Mouse (Mus musculus) lung, adult 2 months (tissue): Measurements from ENCODE around the gene Gcnt3. TPM values are rescaled to one million over a fixed set of nuclear protein-coding genes. Genes with fewer than 3 reads are reported as not detected.

Source experiments
- DNase-seq: peaks from one replicate; pipeline ENCODE4 v3.0.0; 2022
- H3K4me1 ChIP-seq: fragments of 200-500 bp; 2 replicates; pipeline ENCODE4 v1.6.1; 2011; ENCODE audit warnings: low read length; ENCODE audit not compliant: control insufficient read depth, insufficient read depth
- H3K4me3 ChIP-seq: fragments of 200-500 bp; replicated peaks from 2 replicates; pipeline ENCODE3; 2011; ENCODE audit warnings: low read depth, mild to moderate bottlenecking, control low read depth, low read length; ENCODE audit errors: extremely low read depth
- CTCF ChIP-seq: fragments of 200-500 bp; IDR thresholded peaks from 2 replicates; pipeline ENCODE4 v1.5.1; 2011; ENCODE audit warnings: mild to moderate bottlenecking, low read length, control low read depth; ENCODE audit not compliant: insufficient read depth
- POLR2A ChIP-seq: fragments of 200-500 bp; IDR thresholded peaks from 2 replicates; pipeline ENCODE4 v1.6.1; 2011; ENCODE audit warnings: low read depth, mild to moderate bottlenecking, control low read depth, low read length, borderline replicate concordance; ENCODE audit errors: extremely low read depth
- WGBS: fragments of 180-500 bp; shearing (Covaris S2); methylation state at CpG from one replicate; pipeline ENCODE4 v1.1.7; 2018; 5-methylcytosine and 5-hydroxymethylcytosine counted together
- polyA plus RNA-seq: library from polyadenylated mRNA; depleted of rRNA; stranded (reverse); fragments of >200 nt; gene quantifications from 2 replicates; pipeline ENCODE4 v1.2.3, GENCODE M21; 2012; rRNA removed

Gene Gcnt3
- polyA plus RNA-seq = 0.14 TPM in 1 of 2 replicates, not detected in the other

DNA sequence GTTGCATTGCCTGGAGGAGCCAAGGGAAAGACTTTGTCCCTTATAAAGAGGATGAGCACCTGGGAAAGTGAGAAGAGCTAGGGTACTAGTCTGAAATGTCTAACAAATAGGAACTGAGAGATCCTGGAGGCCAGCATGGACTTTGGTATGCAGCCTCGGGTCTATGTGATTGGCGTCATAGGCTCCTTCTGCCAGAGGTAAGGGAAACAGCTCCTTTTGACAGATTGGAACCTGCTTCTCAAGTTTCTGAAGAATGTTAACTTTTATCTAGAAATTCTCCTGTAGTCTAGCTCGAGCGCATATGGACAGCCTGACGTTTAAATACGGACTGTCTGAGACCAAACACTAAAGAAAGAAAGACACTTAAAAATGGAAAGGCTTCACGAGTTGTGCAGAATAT, at the start of gene Gcnt3:
Gene Gcnt3 (minus strand): TSS at position 101 of the 400 bp plus-strand sequence.
- H3K4me1 ChIP-seq = no peaks in the 10 kb centered on the region
- WGBS = 71% methylated on average over 7 of the region's 7 CpGs
- DNase-seq = no peak
- TF ChIP-seq CTCF = no peak
- no peak for TF ChIP-seq POLR2A
- no peak within 1 kb of the TSS for H3K4me3 ChIP-seq

DNA sequence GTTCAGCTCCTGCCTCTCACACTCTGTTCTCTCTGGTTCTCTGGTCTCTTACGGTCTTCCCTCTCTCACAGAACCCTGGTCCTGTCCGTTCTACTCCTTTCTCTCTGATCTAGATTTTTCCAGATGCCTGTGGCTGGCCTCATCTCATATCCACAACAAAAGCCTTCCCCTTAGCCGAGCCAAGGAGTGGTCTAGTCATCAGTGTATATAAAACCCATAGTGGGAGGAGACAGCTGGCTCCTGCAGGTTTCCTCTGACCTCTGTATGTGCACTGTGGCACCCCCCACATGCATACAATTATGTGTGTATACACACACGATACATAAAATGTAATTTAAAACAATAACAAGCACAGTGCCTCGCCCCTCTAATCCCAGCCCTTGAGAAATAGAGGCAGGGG, 49.5 kb upstream of the Gcnt3 start:
- H3K4me1 ChIP-seq = no peaks in the 10 kb centered on the region
- DNase-seq = no peak
- no peak overlapping the region for H3K4me3 ChIP-seq
- TF ChIP-seq POLR2A (no peak), CTCF (no peak)
- WGBS = 69% methylated on average over 5 of the region's 5 CpGs

DNA sequence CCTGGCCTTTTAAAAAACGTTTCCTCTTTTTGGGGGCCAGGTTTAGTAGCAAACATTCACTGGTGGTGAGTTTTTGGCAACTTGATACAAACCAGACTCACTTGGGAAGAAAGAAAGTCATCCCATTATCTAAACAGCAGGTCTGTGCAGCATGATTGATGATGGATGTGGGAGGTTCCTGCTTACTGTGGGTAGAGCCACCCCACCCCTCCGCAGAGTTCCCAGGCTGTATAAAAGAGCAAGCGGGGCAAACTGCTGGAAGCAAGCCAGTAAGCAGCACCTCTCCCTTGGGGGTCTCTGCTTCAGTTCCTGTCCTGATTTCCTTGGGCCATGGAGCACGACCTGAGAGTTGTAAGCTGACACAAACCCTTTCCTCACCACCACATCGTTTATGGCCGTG, 48.2 kb upstream of the Gcnt3 start:
- no peak for DNase-seq
- H3K4me3 ChIP-seq = no peak overlapping the region
- 28% methylated on average over 6 of the region's 6 CpGs for WGBS

DNA sequence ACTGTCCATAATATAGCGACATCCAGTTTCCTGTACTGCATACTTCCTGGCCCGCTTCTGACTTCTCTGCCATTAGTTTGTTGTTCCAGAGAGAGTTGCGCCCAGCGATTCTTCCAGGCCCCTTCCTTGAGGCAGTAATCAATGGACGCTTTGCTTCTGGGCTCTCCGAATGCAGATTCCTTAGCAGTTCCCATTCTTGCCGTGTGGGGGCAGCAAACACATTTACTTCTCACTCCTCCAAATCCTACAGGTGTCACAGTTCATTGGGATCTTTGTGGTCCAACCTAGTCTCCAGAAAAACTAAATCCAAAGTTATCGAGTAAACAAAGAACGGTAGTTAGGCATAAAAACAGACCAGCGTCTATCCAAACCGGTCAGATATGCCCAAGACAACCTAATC, 46.2 kb upstream of the Gcnt3 start:
- Histone ChIP-seq H3K4me3 (no peak overlapping the region), H3K4me1 (no peaks in the 10 kb centered on the region)
- 63% methylated on average over 11 of the region's 11 CpGs for WGBS
- DNase-seq = peak; percentile 55
- TF ChIP-seq POLR2A = no peak
- TF ChIP-seq CTCF = no peak

More for the DNA sequence above, 48.2 kb upstream of the Gcnt3 start:
- no peak for TF ChIP-seq CTCF
- TF ChIP-seq POLR2A = no peak
- no peaks in the 10 kb centered on the region for H3K4me1 ChIP-seq

DNA sequence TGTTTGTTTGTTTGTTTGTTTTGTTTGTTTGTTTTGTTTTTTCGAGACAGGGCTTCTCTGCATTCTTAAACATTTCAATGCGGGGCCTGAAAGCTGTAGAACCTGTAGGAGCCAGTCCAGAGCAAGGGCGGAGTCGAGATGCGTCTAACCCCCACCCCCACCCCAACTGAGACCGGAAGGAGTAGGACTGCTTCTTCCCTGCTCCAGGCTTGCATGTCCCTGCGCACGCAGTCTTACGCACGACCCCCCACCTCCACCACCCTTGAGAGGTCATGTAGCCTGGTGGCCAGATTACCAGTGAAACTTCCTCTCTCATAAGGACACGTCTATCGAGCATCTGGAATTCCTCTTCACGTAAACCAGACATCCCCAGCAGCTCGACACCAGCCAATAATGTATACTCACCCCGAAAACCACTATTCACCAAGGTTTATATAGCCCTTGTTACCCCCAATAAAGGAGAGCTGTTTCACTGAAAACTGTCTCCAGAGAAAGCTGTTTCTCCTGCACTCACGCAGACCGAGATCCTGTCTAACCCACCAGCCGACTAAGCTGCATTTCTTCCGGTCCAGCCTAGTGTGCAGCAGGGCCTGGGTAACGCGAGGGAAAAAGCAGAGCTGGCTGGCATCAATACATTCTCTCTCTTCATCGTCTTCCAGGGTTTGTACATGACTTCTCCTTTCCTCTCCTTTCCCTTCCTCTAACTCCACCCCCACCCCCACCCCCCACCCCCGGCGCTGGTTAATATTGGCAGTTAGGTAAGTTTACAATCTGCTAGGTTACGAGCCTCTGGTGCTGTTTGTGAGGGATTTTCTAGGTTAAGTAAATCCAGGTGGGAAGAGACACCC, 44.7 kb upstream of the Gcnt3 start:
- TF ChIP-seq POLR2A (no peak), CTCF (no peak)
- 60% methylated on average over 25 of the region's 25 CpGs for WGBS
- Histone ChIP-seq H3K4me3 (no peak overlapping the region), H3K4me1 (no peaks in the 10 kb centered on the region)
- DNase-seq = no peak

DNA sequence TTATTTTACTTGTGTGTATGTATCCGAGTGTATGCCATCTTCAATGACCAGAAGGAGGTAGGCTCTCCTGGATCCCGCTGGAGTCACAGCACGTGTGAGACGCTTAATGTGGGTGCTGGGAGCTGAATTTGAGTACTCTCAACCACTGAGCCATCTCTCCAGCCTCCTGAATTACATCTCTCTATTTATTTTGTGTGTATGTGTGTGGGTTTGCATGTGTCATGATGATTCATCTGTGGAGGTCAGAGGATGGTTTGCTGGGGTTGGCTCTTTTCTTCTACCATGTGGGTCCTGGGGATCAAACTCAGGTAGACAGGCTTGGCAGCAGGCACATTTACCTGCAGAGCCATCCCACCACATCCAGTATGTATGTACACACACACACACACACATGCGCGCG, 43.9 kb upstream of the Gcnt3 start:
- TF ChIP-seq POLR2A = no peak
- TF ChIP-seq CTCF = no peak
- Histone ChIP-seq H3K4me3 (no peak overlapping the region), H3K4me1 (no peaks in the 10 kb centered on the region)
- DNase-seq = no peak
- 89% methylated on average over 7 of the region's 7 CpGs for WGBS

DNA sequence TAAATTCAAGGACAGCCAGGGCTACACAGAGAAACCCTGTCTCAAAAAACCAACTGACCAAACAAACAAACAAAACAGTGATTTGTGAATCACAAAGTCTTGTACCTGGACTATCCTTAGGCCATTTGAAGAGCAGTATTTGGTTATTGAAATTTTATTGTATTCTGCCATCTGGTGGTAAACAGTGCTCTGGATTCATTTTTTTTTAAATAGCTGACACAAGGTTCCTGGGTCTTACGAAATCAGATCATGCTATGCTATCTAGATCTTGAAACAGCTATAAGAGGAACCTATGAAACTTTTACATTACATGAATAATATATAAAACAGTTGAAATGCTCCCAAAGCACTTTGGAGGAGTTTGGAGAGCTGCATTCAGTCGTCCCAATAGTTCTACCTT, 43.1 kb upstream of the Gcnt3 start:
- H3K4me1 ChIP-seq = no peaks in the 10 kb centered on the region
- H3K4me3 ChIP-seq = no peak overlapping the region
- DNase-seq = no peak
- 39% methylated on average over 2 of the region's 2 CpGs for WGBS
- TF ChIP-seq POLR2A (no peak), CTCF (peak; percentile 27; the same call in 1 of the 2 replicates)

DNA sequence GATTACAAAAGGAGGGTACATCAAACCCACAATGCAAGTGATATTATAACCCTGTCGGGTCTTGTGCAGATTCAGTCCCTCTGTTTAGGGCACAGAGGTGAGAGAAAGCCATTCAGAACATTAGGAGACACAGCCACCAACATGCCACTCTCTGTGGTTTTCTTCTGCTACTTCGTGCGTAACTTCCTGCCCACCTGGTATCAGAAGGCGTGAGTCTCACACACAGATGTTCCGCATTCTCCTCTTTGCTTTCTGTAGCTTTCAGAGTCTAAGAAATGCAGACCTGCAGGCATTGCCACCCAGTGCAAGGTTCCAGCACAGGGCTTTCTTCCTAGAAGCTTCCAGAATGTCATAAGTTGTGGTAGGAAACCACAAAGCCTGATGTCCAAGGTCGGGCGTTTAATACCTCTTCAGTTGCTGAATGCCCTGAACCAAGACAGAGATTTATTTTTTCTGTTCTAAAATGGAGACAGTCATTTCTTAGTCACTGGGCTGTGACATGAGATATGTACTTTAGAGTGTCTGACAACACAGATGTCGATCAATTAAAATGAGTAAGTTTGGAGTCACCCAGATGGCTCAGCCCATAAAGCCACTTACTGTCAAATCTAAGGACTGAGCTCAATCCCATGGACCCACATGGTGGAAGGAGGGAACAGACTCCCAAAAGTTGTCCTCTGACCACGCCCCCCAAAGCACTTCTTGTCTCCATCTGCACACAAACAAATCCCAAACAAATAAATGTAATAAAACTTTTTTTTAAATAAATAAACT, 42.3 kb upstream of the Gcnt3 start:
- 86% methylated on average over 9 of the region's 9 CpGs for WGBS
- no peak for DNase-seq
- TF ChIP-seq POLR2A (no peak), CTCF (no peak)
- Histone ChIP-seq H3K4me3 (no peak overlapping the region), H3K4me1 (no peaks in the 10 kb centered on the region)

DNA sequence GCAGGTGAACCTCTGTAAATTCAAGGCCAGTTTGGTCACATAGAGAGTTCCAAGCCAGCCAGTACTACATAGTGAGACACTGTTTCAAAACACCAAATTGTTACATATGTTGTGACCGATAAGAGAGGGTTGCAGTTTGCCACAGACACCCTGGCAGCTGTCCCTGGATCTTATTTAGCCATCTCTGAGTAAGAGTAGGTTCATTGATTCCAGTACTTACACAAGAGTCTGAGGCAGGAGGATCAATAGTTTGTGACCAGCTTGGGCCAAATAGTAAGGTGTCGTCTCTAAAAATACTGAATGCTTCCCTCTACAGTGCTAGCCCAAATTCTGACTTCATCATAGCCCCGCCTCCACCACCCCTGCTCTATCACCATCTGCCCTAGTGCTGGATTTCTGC, 40.1 kb upstream of the Gcnt3 start:
- DNase-seq = no peak
- WGBS = 87% methylated on average over 3 of the region's 3 CpGs

More for the DNA sequence above, 40.1 kb upstream of the Gcnt3 start:
- no peaks in the 10 kb centered on the region for H3K4me1 ChIP-seq
- no peak for TF ChIP-seq POLR2A
- H3K4me3 ChIP-seq = no peak overlapping the region
